Mouse (Mus musculus) MEL (cell line): Measurements from ENCODE around the gene Tmem147. TPM values are rescaled to one million over a fixed set of nuclear protein-coding genes. Genes with fewer than 3 reads are reported as not detected.

Experiments used
- DNase-seq: peaks from one replicate; pipeline ENCODE4 v3.0.0; 2011; ENCODE audit warnings: low read depth, low spot score
- H3K27ac ChIP-seq: 2 replicates; pipeline ENCODE4 v1.5.1; 2012; ENCODE audit warnings: low read depth, mild to moderate bottlenecking, control low read depth, low read length, moderate library complexity; ENCODE audit not compliant: control insufficient read depth
- H3K27me3 ChIP-seq, 2 experiments: fragments of 150-350 bp in 1 of 2; sonication (generic) in 1 of 2; 2 replicates each; pipeline ENCODE4 v1.6.1; 2012; ENCODE audit warnings: low read length in 2 of 2, mild to moderate bottlenecking in 2 of 2, improper control_type of control experiment in 1 of 2, moderate library complexity in 1 of 2; ENCODE audit not compliant: insufficient read depth in 2 of 2, control insufficient read depth in 1 of 2
- H3K36me3 ChIP-seq, 2 experiments: 2 replicates each; pipeline ENCODE4 v1.6.1; 2012 to 2014; ENCODE audit warnings: low read length in 2 of 2, improper control_type of control experiment in 1 of 2, inconsistent platforms in 1 of 2, mild to moderate bottlenecking in 1 of 2; ENCODE audit not compliant: insufficient read depth in 2 of 2, control insufficient read depth in 1 of 2
- H3K4me1 ChIP-seq, 2 experiments: fragments of 150-350 bp in 1 of 2; sonication (generic) in 1 of 2; 2 replicates each; pipeline ENCODE4 v1.6.1; 2012; ENCODE audit warnings: low read length in 2 of 2, improper control_type of control experiment in 1 of 2, mild to moderate bottlenecking in 1 of 2; ENCODE audit not compliant: insufficient read depth in 2 of 2, control insufficient read depth in 1 of 2
- H3K4me3 ChIP-seq, 2 experiments: fragments of 150-350 bp in 1 of 2; sonication (generic) in 1 of 2; 2 replicates each; pipeline ENCODE4 v1.5.1; 2012; ENCODE audit warnings: low read depth in 2 of 2, low read length in 2 of 2, mild to moderate bottlenecking in 2 of 2, moderate library complexity in 2 of 2, control low read depth in 1 of 2, improper control_type of control experiment in 1 of 2; ENCODE audit not compliant: control insufficient read depth in 1 of 2, insufficient read depth in 1 of 2
- H3K79me2 ChIP-seq: 2 replicates; pipeline ENCODE4 v1.6.1; 2012; ENCODE audit warnings: mild to moderate bottlenecking, low read length, moderate library complexity; ENCODE audit not compliant: control insufficient read depth, poor library complexity, insufficient read depth
- H3K9ac ChIP-seq: 2 replicates; pipeline ENCODE4 v1.6.1; 2012; ENCODE audit warnings: low read depth, mild to moderate bottlenecking, control low read depth, low read length, moderate library complexity; ENCODE audit not compliant: control insufficient read depth, poor library complexity, severe bottlenecking
- H3K9me3 ChIP-seq: fragments of 150-350 bp; sonication (generic); replicated peaks from 2 replicates; pipeline ENCODE4 v1.6.1; 2012; ENCODE audit warnings: mild to moderate bottlenecking, low read length, improper control_type of control experiment, moderate library complexity; ENCODE audit not compliant: insufficient read depth
- E2F4 ChIP-seq: IDR thresholded peaks from 2 replicates; pipeline ENCODE4 v1.6.1; 2011; ENCODE audit warnings: low read depth, low read length, improper control_type of control experiment, borderline replicate concordance
- ELF1 ChIP-seq: IDR thresholded peaks from 2 replicates; pipeline ENCODE4 v1.6.1; 2014; ENCODE audit warnings: low read depth, mild to moderate bottlenecking, inconsistent platforms, low read length, improper control_type of control experiment, moderate library complexity
- GABPA ChIP-seq: IDR thresholded peaks from 2 replicates; pipeline ENCODE4 v1.6.1; 2012; ENCODE audit warnings: low read depth, mild to moderate bottlenecking, inconsistent platforms, low read length, improper control_type of control experiment, moderate library complexity
- HCFC1 ChIP-seq: IDR thresholded peaks from 2 replicates; pipeline ENCODE4 v1.6.1; 2012; ENCODE audit warnings: low read depth, mild to moderate bottlenecking, inconsistent platforms, low read length, improper control_type of control experiment, moderate library complexity
- KAT2A ChIP-seq: conservative IDR thresholded peaks from 2 replicates; pipeline ENCODE4 v1.6.1; 2012; ENCODE audit warnings: low read depth, low read length, improper control_type of control experiment, inconsistent platforms
- MAFK ChIP-seq: IDR thresholded peaks from 2 replicates; pipeline ENCODE4 v1.6.1; 2011; ENCODE audit warnings: low read depth, mild to moderate bottlenecking, low read length, improper control_type of control experiment, borderline replicate concordance
- MAX ChIP-seq: IDR thresholded peaks from 2 replicates; pipeline ENCODE4 v1.6.1; 2011; ENCODE audit warnings: low read length, improper control_type of control experiment
- MXI1 ChIP-seq: IDR thresholded peaks from 2 replicates; pipeline ENCODE4 v1.6.1; 2011; ENCODE audit warnings: mild to moderate bottlenecking, low read depth, low read length, improper control_type of control experiment
- POLR2A ChIP-seq, 2 experiments: IDR thresholded peaks; 2 replicates each; pipeline ENCODE4 v1.6.1; 2011 to 2012; ENCODE audit warnings: low read length in 2 of 2, mild to moderate bottlenecking in 2 of 2, control low read depth in 1 of 2, improper control_type of control experiment in 1 of 2, low read depth in 1 of 2, moderate library complexity in 1 of 2; ENCODE audit not compliant: control insufficient read depth in 1 of 2, insufficient read depth in 1 of 2, poor library complexity in 1 of 2
- POLR2AphosphoS5 ChIP-seq: IDR thresholded peaks from 2 replicates; pipeline ENCODE4 v1.6.1; 2012; ENCODE audit warnings: low read depth, borderline replicate concordance, mild to moderate bottlenecking, inconsistent platforms, low read length, moderate library complexity, mixed read lengths
- RCOR1 ChIP-seq: IDR thresholded peaks from 2 replicates; pipeline ENCODE4 v1.6.1; 2012; ENCODE audit warnings: low read depth, mild to moderate bottlenecking, inconsistent platforms, low read length, improper control_type of control experiment
- SIN3A ChIP-seq: IDR thresholded peaks from 2 replicates; pipeline ENCODE4 v1.6.1; 2012; ENCODE audit warnings: low read length, improper control_type of control experiment, inconsistent platforms
- TBP ChIP-seq: IDR thresholded peaks from 2 replicates; pipeline ENCODE4 v1.8.0; 2011; ENCODE audit warnings: low read depth, low read length, improper control_type of control experiment
- ZMIZ1 ChIP-seq: IDR thresholded peaks from 2 replicates; pipeline ENCODE4 v1.6.1; 2012; ENCODE audit warnings: low read depth, mild to moderate bottlenecking, inconsistent platforms, low read length, improper control_type of control experiment, moderate library complexity
- ZNF384 ChIP-seq: IDR thresholded peaks from 2 replicates; pipeline ENCODE4 v1.6.1; 2012; ENCODE audit warnings: low read depth, mild to moderate bottlenecking, inconsistent platforms, low read length, improper control_type of control experiment
- polyA plus RNA-seq, 2 experiments: library from polyadenylated mRNA; stranded (reverse) in 1 of 2; unstranded in 1 of 2; fragments of >175 nt in 1 of 2; fragments of >200 nt in 1 of 2; gene quantifications; 2 replicates each; pipeline versions ENCODE4 v1.2.1 to v1.2.4; 2012; ENCODE audit warnings: low replicate concordance in 2 of 2, low read depth in 1 of 2; ENCODE audit not compliant: insufficient read length in 2 of 2, insufficient read depth in 1 of 2, missing spikeins in 1 of 2
- total RNA-seq: library from RNA; depleted of rRNA; stranded (reverse); fragments of 300-350 nt; gene quantifications from 2 replicates; pipeline ENCODE4 v1.2.3, GENCODE M21; 2012

Tmem147 gene
- total and polyA plus RNA-seq, 3 experiments, result 266 to 324 (median 307) TPM

- H3K4me1 ChIP-seq, result no peaks in the 10 kb centered on the region; a peak in 1 of 4 replicates
- TF ChIP-seq KAT2A, result no peak
- no peak for TF ChIP-seq MAFK
- no peak for TF ChIP-seq ZNF384
- TF ChIP-seq E2F4, result no peak
- TF ChIP-seq TBP, result no peak
- TF ChIP-seq ZMIZ1, result no peak
- H3K9me3 ChIP-seq, result no peaks in the 10 kb centered on the region
Measured at GRCm38 (mm10) chr7:30765173-30765572, 35.8 kb upstream of the Tmem147 start.

GRCm38 (mm10) chr7:30763456-30763855, 34.1 kb upstream of the Tmem147 start, which contains the start of gene Dmkn:
Dmkn (plus strand) TSS chr7:30763756.
- H3K4me1 ChIP-seq, result no peaks in the 10 kb centered on the region; a peak in 1 of 4 replicates
- TF ChIP-seq GABPA, result no peak
- TF ChIP-seq POLR2A (IDR thresholded peaks at IDR 0.05; ENCODE audit: control insufficient read depth in 1 of 2, insufficient read depth in 1 of 2, low read depth in 1 of 2, low read length in 2 of 2, poor library complexity in 1 of 2), result no peak
- no peak for TF ChIP-seq HCFC1
- no peak for TF ChIP-seq POLR2AphosphoS5
- TF ChIP-seq MAX, result no peak
- no peak for TF ChIP-seq SIN3A
- no peak for TF ChIP-seq ZMIZ1
- TF ChIP-seq ELF1, result no peak
- TF ChIP-seq RCOR1, result no peak
- no peak for TF ChIP-seq MXI1
- no peak within 1 kb of the TSS for H3K9ac ChIP-seq
- no peak within 1 kb of the TSS for H3K4me3 ChIP-seq
- H3K79me2 ChIP-seq, result no peaks in the 10 kb centered on the region
- no peaks in the 10 kb centered on the region for H3K36me3 ChIP-seq
- no peaks in the 10 kb centered on the region for H3K9me3 ChIP-seq
- no peak within 1 kb of the TSS for H3K27ac ChIP-seq
- DNase-seq, result no peak
- H3K27me3 ChIP-seq, result peaks cover 0 to 4% of the 10 kb centered on the region in 2 experiments; a peak in 1 of 4 replicates

More at GRCm38 (mm10) chr7:30765173-30765572, 35.8 kb upstream of the Tmem147 start:
- no peak overlapping the region for H3K27ac ChIP-seq
- no peak for DNase-seq
- H3K36me3 ChIP-seq, result no peaks in the 10 kb centered on the region
- H3K27me3 ChIP-seq, result peaks cover 5 to 11% of the 10 kb centered on the region in 2 experiments
- no peak overlapping the region for H3K4me3 ChIP-seq
- H3K79me2 ChIP-seq, result no peaks in the 10 kb centered on the region
- no peak overlapping the region for H3K9ac ChIP-seq
